Mouse (Mus musculus): ENCODE data around the gene Csk. TPM values are rescaled to one million over a fixed set of nuclear protein-coding genes. Genes with fewer than 3 reads are reported as not detected.

The Csk gene
- total RNA-seq, 2 experiments from 2014 or later = 56.6 to 59.0 TPM

GRCm38 (mm10) chr9:57604875-57605274, 48.6 kb downstream of the Csk start:
- no peak for DNase-seq (ENCODE audit: low spot score in 2 of 2)

GRCm38 (mm10) chr9:57602098-57602497, 51.3 kb downstream of the Csk start:
- no peak for DNase-seq (ENCODE audit: low spot score in 2 of 2)

GRCm38 (mm10) chr9:57601353-57601706, 52.1 kb downstream of the Csk start:
- DNase-seq (ENCODE audit: low spot score in 2 of 2) = peak; percentile 65 to 76

- DNase-seq (ENCODE audit: low spot score in 2 of 2) = no peak
These were observed 52.6 kb downstream of the Csk start for GRCm38 (mm10) chr9:57600620-57601352.

DNA sequence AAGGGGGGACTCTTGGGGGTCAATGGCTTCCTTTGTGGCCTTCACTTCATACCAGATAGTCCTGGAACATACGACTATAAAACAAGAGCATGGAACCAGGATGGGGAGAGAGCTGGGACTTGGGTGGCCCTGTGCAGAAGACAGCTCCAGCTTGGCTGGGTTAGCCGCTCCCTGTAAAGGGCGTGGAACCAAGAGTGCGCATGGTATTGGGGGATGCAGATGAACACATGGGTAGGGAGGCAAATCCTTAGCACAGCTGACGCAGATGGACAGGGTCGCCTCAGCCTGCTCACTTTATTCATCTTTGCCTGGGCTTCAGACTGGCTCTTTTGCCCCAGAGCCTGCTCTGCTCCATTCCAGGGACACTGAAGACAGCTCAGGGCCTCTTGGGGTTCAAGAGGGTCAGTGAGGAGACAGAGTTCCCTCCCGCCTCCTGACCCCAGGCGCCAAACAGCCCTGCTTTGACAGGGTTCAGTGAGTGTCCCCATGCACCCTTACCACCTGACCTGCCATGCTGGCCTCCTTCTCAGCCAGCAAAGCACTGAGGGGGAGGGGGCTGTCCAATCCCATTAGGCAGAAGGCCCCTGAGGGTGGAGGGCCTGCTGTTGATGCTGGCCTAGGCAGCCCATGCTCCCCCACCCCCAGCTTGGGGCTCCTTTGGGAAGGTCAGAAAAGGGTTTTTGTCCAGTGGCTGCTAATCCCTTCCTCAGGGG, 54.4 kb downstream of the Csk start:
- no peak for DNase-seq (ENCODE audit: low spot score in 2 of 2)

GRCm38 (mm10) chr9:57597929-57598382, 55.5 kb downstream of the Csk start:
- DNase-seq (ENCODE audit: low spot score in 2 of 2) = peak in 1 of 2 experiments; percentile 27

DNA sequence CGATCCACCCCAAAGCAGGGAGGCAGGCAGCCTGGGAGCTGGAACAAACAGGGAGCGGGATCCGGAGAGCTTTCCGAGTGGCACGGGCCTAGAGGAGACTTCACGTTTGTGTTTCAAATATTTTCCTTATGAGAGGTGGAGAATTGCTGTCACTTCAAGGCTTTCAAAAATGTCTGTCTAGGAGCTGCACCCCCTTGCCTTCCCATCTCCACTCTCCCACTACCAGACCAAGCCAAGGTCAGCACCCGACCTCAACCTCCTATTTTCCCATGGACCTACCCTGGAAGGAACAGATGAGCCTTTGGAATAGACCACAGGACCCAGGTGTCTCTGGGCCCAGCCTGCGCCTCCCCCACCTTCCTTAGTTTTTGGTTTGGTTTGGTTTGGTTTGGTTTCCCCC, 56.2 kb downstream of the Csk start:
- DNase-seq (ENCODE audit: low spot score in 2 of 2) = no peak

GRCm38 (mm10) chr9:57594174-57594509, 59.3 kb downstream of the Csk start:
- no peak for DNase-seq (ENCODE audit: low spot score in 2 of 2)

DNA sequence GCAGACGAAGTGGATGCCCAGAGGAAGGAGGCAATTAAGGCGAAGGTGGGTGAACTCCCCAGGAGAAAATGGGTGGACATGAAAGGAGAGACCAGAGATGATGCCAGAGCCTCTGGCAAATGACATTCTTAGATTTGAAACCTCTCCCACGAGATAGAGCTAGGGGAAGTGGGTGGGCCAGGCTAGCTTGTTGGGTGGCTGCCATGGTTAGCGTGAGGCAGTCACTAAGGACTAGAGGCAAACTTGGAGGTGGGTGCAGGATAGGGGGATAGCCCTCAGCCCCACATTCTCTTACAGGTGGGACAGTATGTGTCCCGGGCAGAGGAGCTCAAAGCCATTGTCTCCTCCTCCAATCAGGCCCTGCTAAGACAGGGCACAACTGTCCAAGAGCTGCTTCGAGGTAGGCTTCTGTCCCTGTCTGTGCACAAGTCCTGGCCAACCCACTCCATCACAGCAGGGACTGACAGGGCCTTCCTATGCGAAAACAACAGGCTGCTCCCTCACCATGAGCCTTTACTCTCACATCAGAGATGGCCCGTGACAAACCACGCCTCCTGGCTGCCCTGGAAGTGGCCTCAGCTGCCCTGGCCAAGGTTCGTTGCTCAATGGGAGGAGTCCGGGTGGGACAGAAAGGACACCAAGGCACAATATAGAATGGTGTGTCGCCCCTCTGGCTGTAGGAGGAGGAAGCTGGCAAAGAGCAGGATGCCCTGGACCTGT, 59.8 kb downstream of the Csk start:
- no peak for DNase-seq (ENCODE audit: low spot score in 2 of 2)

- DNase-seq (ENCODE audit: low spot score in 2 of 2) = peak in 1 of 2 experiments; percentile 35
These were observed 62.7 kb downstream of the Csk start for GRCm38 (mm10) chr9:57590726-57591125.

- peak; percentile 70 to 81 for DNase-seq (ENCODE audit: low spot score in 2 of 2)
These were observed 64.0 kb downstream of the Csk start, which contains the start of gene Ulk3 for GRCm38 (mm10) chr9:57589224-57590126. Gene Ulk3 (plus strand): TSS chr9:57589452.

- DNase-seq (ENCODE audit: low spot score in 2 of 2) = no peak
These were observed 68.4 kb downstream of the Csk start for GRCm38 (mm10) chr9:57584991-57585390.

DNA sequence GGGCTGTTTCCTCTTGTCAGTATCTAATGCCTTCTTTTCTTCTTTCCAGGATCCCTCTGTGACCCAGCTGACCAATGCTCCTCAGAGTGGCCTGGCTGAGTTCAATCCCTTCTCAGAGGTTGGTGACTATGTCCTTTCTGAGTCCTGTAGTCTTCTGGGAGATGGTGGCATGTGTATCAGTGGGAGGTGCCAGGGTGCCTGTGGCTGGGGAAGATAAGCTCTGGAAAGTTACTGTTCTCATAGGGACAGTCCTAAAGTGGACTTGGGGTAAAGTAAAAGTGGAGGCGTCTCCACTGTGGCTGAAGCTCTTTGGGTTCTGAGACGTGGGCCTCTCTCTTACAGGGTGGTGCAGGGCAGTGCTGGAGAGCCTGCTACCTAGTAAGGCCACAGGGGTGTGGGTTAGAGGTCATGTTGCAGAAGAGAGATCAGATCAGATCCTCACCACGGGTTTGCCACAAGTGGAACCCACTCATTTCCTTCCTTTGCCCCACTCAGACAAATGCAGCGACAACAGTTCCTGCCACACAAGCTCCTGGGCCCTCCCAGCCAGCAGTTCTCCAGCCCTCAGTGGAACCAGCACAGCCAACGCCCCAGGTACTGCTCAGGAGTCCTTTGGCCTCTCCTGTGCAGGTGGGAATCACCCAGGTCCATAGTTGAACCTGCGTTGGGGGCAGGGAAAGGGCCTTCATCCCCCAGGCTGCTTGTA, 76.1 kb downstream of the Csk start:
- DNase-seq (ENCODE audit: low spot score in 2 of 2) = no peak

Other genes starting within 250 kb of the Csk start
- 10 to 100 TPM; 14.2 to 15.5 TPM for gene Ppcdc, start 213.5 kb downstream of the Csk start, total RNA-seq (2021)
- 100 to 1,000 TPM; 345 to 387 TPM for gene Scamp5, start 185.6 kb downstream of the Csk start, total RNA-seq (2021)
- gene Rpp25, start 149.6 kb downstream of the Csk start, total RNA-seq (2021) = 10 to 100 TPM; 11.5 to 11.7 TPM
- 100 to 1,000 TPM; 486 to 497 TPM for gene Cox5a, start 132.4 kb downstream of the Csk start, total RNA-seq (2021)
- 10 to 100 TPM; 24.6 to 28.8 TPM for gene Fam219b, start 116.1 kb downstream of the Csk start, total RNA-seq (2021)
- gene Mpi, start 100.9 kb downstream of the Csk start, total RNA-seq (2021) = 10 to 100 TPM; 70.4 to 76.5 TPM
- 10 to 100 TPM; 28.9 to 33.3 TPM for gene Scamp2, start 92.7 kb downstream of the Csk start, total RNA-seq (2021)
- 10 to 100 TPM; 26.3 to 27.0 TPM for gene Ulk3, start 64.2 kb downstream of the Csk start, total RNA-seq (2021)
- 1 to 10 TPM; 1.9 to 2.6 TPM for gene Cplx3, start 47.4 kb downstream of the Csk start, total RNA-seq (2021)
- gene Lman1l, start 32.9 kb downstream of the Csk start, total RNA-seq (2021) = not detected
- not detected for gene Cyp1a2, start 30.1 kb upstream of the Csk start, total RNA-seq (2021)
- gene Cyp1a1, start 34.3 kb upstream of the Csk start, total RNA-seq (2021) = under 1 TPM; 0.48 to 0.60 TPM
- 10 to 100 TPM; 14.6 to 16.0 TPM for gene Edc3, start 54.9 kb upstream of the Csk start, total RNA-seq (2021)
- 10 to 100 TPM; 64.3 to 66.9 TPM for gene Clk3, start 112.2 kb upstream of the Csk start, total RNA-seq (2021)
- gene Arid3b, start 183.2 kb upstream of the Csk start, total RNA-seq (2021) = 10 to 100 TPM; 10.0 to 11.8 TPM